Mouse (Mus musculus) stomach, postnatal 0 days (tissue): ENCODE measurements around the gene Gm11099. TPM values are rescaled to one million over a fixed set of nuclear protein-coding genes. Genes with fewer than 3 reads are reported as not detected.
A peak's percentile ranks its signal among the peaks of the same experiment; 100 is the strongest.

ENCODE experiments used
- ATAC-seq: fragments of 200-750 bp; cut with Nextera tagmentation; 2 replicates; pipeline ENCODE4 v1.8.0; 2017; ENCODE audit not compliant: low FRiP score, low TSS enrichment
- DNase-seq: peaks from one replicate; pipeline ENCODE4 v3.0.0-alpha.2; 2016; ENCODE audit warnings: low spot score
- H3K27ac ChIP-seq: fragments of 300-500 bp; sonication (generic); replicated peaks from 2 replicates; pipeline ENCODE4 v1.5.1; 2014; ENCODE audit warnings: mild to moderate bottlenecking, control low read depth
- H3K27me3 ChIP-seq: fragments of 300-500 bp; sonication (generic); 2 replicates; pipeline ENCODE4 v1.6.1; 2014; ENCODE audit warnings: low read length; ENCODE audit not compliant: control insufficient read depth, insufficient read depth
- H3K36me3 ChIP-seq: fragments of 300-500 bp; sonication (generic); 2 replicates; pipeline ENCODE4 v1.6.1; 2014; ENCODE audit warnings: low read length, mixed read lengths; ENCODE audit not compliant: control insufficient read depth, insufficient read depth
- H3K4me1 ChIP-seq: fragments of 300-500 bp; sonication (generic); replicated peaks from 2 replicates; pipeline ENCODE4 v1.6.1; 2014; ENCODE audit warnings: antibody characterized with exemption; ENCODE audit not compliant: control insufficient read depth, insufficient read depth
- H3K4me2 ChIP-seq: fragments of 300-500 bp; sonication (generic); replicated peaks from 2 replicates; pipeline ENCODE4 v1.6.1; 2014; ENCODE audit warnings: low read depth, mild to moderate bottlenecking, control low read depth, moderate library complexity
- H3K4me3 ChIP-seq: fragments of 300-500 bp; sonication (generic); 2 replicates; pipeline ENCODE4 v1.5.1; 2014; ENCODE audit warnings: low read depth, low read length, control low read depth
- H3K9ac ChIP-seq: fragments of 300-500 bp; sonication (generic); 2 replicates; pipeline ENCODE4 v1.6.1; 2014; ENCODE audit warnings: mild to moderate bottlenecking, low read length, control low read depth, mixed read lengths
- H3K9me3 ChIP-seq: fragments of 300-500 bp; sonication (generic); 2 replicates; pipeline ENCODE4 v1.6.1; 2016; ENCODE audit warnings: low read length; ENCODE audit not compliant: control insufficient read depth
- CTCF ChIP-seq: IDR thresholded peaks from 2 replicates; pipeline ENCODE4 v1.5.1; 2016; ENCODE audit warnings: antibody characterized with exemption, low read depth, mild to moderate bottlenecking, moderate library complexity
- EP300 ChIP-seq: optimal IDR thresholded peaks from 2 replicates; pipeline ENCODE3; 2016; ENCODE audit warnings: antibody characterized with exemption
- WGBS: fragments of 180-500 bp; shearing (Covaris S2); extraction: QIAGEN DNeasy Blood & Tissue Kit; methylation state at CpG from one replicate; pipeline ENCODE4 v1.1.7; 2014; 5-methylcytosine and 5-hydroxymethylcytosine counted together
- polyA plus RNA-seq: library from polyadenylated mRNA; unstranded; fragments of >200 nt; fragmentation: Nextera tagmentation; extraction: Ambion mirVana; gene quantifications from 2 replicates; pipeline ENCODE4 v1.2.1, GENCODE M21; 2015

The Gm11099 gene
- polyA plus RNA-seq, 1 experiment from 2014 or later, result not detected

DNA sequence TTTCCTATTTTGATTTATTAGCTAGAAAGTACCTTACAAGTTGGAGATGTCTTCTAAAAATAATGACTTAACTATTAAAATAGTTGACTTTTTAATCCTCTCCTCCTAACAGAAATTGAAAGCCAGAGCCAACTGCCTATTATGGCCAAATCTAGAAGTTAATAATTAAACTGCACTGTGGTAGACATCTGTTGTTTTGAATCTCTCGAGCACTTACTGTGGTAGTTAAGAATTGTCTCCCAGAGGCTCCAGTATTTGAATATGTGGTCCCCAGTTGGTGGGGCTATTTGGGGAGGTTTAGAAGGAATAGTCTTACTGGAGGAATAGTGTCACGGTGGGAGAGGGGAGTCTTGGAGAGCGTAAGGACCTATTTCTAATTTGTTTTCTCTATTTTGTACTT lies 18.2 kb upstream of the Gm11099 start:
- Histone ChIP-seq H3K4me3 (no peak overlapping the region), H3K4me2 (no peak overlapping the region), H3K27me3 (no peaks in the 10 kb centered on the region), H3K4me1 (0 out of 2 replicates have a peak, but pooled peaks cover 3% of the 10 kb centered on the region), H3K36me3 (no peaks in the 10 kb centered on the region), H3K9me3 (no peaks in the 10 kb centered on the region), H3K27ac (no peak overlapping the region), H3K9ac (no peak overlapping the region)
- TF ChIP-seq CTCF (no peak), EP300 (no peak)
- ATAC-seq (no peak), DNase-seq (no peak)
- WGBS, result 48% methylated on average over 3 of the region's 3 CpGs

DNA sequence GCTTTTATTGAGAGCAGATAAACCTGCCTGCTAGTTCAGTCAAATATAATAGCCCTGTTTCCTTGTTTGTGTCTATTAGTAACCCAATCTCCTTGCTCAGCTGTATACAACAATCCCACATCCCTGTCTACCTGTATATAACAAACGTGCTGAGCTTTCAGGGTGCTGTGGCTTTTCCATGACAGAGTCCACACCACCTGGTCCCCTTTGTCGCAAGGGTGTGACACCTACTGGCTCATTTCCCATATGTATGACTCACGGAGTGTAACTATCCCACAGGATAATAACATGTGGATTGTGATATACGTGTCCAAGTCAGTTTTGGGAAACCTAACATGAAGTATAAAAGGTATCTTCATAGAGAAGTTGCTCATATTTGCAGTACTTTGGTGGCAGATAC lies 16.8 kb upstream of the Gm11099 start:
- H3K9me3 ChIP-seq, result no peaks in the 10 kb centered on the region
- H3K4me2 ChIP-seq, result no peak overlapping the region
- 0 out of 2 replicates have a peak, but pooled peaks cover 3% of the 10 kb centered on the region for H3K4me1 ChIP-seq
- H3K36me3 ChIP-seq, result no peaks in the 10 kb centered on the region
- ATAC-seq (peak; percentile 76; the same call in 1 of the 2 replicates), DNase-seq (peak; percentile 39)
- no peak overlapping the region for H3K9ac ChIP-seq
- H3K4me3 ChIP-seq, result no peak overlapping the region
- TF ChIP-seq CTCF (no peak), EP300 (no peak)
- WGBS, result 56% methylated on average over 4 of the region's 4 CpGs
- no peaks in the 10 kb centered on the region for H3K27me3 ChIP-seq
- no peak overlapping the region for H3K27ac ChIP-seq

DNA sequence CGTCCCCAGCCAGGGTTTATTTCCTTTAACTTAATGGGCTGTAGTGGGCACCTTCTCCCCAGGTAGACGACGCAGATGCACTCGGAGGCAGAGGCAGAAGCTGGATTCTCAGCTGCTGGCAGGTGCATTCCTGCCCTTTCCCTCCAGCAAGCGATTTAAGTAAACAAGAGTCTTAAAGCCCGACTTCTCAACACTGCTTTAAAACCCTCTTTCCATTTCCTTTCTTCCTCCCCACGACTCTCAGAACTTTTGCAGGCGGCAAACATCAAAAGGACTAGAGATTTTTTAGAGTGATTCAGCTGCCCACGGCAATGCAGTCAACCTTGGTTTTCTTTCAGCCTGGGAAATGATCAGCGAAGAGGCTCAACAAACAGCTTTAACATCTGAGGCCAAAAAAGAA lies 14.7 kb upstream of the Gm11099 start:
- 8% methylated on average over 10 of the region's 10 CpGs for WGBS
- H3K4me2 ChIP-seq, result peak overlapping the region; percentile 21; the same call in 1 of the 2 replicates
- no peaks in the 10 kb centered on the region for H3K36me3 ChIP-seq
- H3K9ac ChIP-seq, result no peak overlapping the region
- 0 out of 2 replicates have a peak, but pooled peaks cover 3% of the 10 kb centered on the region for H3K4me1 ChIP-seq
- no peaks in the 10 kb centered on the region for H3K27me3 ChIP-seq
- H3K9me3 ChIP-seq, result no peaks in the 10 kb centered on the region
- H3K27ac ChIP-seq, result no peak overlapping the region
- no peak for TF ChIP-seq EP300
- no peak overlapping the region for H3K4me3 ChIP-seq
- DNase-seq, result no peak
- no peak for ATAC-seq

DNA sequence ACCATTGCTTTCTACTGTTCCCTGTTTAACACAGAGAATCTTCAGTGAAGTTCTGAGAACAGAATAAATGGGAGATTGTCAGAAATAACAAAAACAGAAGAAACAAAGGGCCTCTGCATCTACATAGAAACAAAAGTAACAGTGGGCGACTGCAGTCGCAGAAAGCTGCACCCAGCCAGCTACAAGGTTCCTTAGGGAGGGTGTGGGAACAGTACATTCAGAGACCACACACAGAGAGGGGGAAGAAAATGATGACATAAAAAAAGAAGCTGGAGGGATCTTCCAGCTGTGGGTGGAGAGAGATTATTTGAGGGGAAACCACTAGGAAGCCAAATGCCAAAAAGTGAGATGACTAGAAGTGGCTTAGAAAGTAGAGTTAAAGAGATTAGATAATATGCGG lies 20.6 kb downstream of the Gm11099 start:
- no peak overlapping the region for H3K4me2 ChIP-seq
- no peaks in the 10 kb centered on the region for H3K27me3 ChIP-seq
- no peak for ATAC-seq
- DNase-seq, result no peak
- H3K4me1 ChIP-seq, result no peaks in the 10 kb centered on the region
- no peak overlapping the region for H3K9ac ChIP-seq
- TF ChIP-seq EP300 (no peak), CTCF (no peak)
- no peaks in the 10 kb centered on the region for H3K36me3 ChIP-seq
- H3K27ac ChIP-seq, result no peak overlapping the region
- WGBS, result 35% methylated on average over 3 of the region's 3 CpGs
- H3K4me3 ChIP-seq, result no peak overlapping the region
- H3K9me3 ChIP-seq, result no peaks in the 10 kb centered on the region

DNA sequence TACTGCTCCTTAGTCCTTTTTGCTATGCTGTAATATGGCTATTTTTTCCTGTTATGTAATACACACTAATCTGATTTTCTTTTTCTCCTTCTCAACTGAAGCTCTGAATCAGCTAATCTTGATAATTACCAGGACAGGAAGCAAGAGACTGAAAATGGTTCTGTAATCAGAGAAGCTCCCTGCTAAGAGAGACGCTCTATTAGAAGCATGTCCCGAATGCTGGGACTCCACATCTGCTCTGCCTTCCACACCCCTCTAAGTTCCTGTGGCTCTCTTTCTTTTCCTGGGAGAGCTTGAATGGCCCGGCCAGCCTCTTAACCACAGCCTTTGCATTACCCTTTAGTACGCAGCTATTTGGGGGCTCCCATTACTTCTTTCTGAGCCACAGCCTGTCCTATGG lies 45.8 kb downstream of the Gm11099 start:
- Histone ChIP-seq H3K27me3 (no peaks in the 10 kb centered on the region), H3K9ac (no peak overlapping the region), H3K9me3 (no peaks in the 10 kb centered on the region), H3K4me2 (no peak overlapping the region), H3K4me3 (no peak overlapping the region), H3K36me3 (no peaks in the 10 kb centered on the region), H3K27ac (no peak overlapping the region), H3K4me1 (no peaks in the 10 kb centered on the region)
- ATAC-seq (no peak), DNase-seq (no peak)
- 73% methylated on average over 4 of the region's 4 CpGs for WGBS
- TF ChIP-seq CTCF (no peak), EP300 (no peak)

DNA sequence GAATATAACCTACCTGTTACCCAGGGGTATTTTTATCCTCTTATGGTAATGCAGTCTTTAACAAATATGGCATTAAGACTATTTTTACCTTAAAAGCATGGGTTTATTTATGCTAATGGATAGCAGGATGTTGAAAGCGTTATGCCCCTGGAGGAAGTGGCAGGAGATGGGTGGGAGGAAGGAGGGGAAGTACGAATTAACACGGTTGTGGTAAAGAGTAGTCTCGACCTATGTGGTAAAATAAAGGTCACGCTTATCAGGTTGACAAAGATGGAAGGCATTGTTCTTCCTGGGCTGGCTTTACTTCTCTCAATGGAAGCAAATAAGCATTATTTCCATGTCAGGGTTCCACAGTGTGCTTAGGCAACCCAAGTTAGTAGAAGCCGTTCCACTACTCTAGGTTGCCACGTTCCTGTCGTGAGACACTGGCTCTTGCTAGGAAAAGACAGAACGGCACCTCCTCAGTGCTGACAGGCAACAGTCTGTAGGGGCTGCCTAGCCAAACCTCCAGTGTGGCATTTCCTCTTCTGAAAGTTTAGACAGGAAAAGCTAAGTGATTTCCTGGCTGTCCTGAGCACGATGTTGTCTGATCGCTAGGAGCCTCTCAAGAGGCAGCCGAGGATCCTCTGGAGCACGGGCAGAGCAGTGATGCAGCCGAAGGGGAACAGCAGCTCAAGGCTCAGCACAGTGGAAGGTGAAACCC lies 47.7 kb downstream of the Gm11099 start:
- H3K9ac ChIP-seq, result no peak overlapping the region
- H3K9me3 ChIP-seq, result no peaks in the 10 kb centered on the region
- no peak for DNase-seq
- no peaks in the 10 kb centered on the region for H3K4me1 ChIP-seq
- H3K4me3 ChIP-seq, result no peak overlapping the region
- no peaks in the 10 kb centered on the region for H3K27me3 ChIP-seq
- H3K27ac ChIP-seq, result no peak overlapping the region
- TF ChIP-seq CTCF, result no peak
- no peak for TF ChIP-seq EP300
- peak overlapping the region; percentile 17; the same call in 1 of the 2 replicates for H3K4me2 ChIP-seq
- no peak for ATAC-seq
- no peaks in the 10 kb centered on the region for H3K36me3 ChIP-seq
- 35% methylated on average over 14 of the region's 14 CpGs for WGBS
